Mouse (Mus musculus): ENCODE measurements around the gene Olfr1443. TPM values are rescaled to one million over a fixed set of nuclear protein-coding genes. Genes with fewer than 3 reads are reported as not detected.
"Not testable (repeated sequence)": the region's sequence is repeated elsewhere in the genome, so short reads cannot be mapped to it uniquely, and the experiment has no call there.

Gene Olfr1443
- polyA plus RNA-seq, 1 experiment from 2014 or later, result not detected

- not testable (repeated sequence) for H3K4me3 ChIP-seq (replicated peaks; ENCODE audit: low read length); ATAC-seq (ENCODE audit: low FRiP score); H3K27me3 ChIP-seq (ENCODE audit: control insufficient read depth, insufficient read depth, low read length); H3K4me1 ChIP-seq (replicated peaks; ENCODE audit: control insufficient read depth, insufficient read depth, low read length); H3K36me3 ChIP-seq (replicated peaks; ENCODE audit: control insufficient read depth, insufficient read depth); DNase-seq (ENCODE audit: low spot score); H3K9ac ChIP-seq; H3K27ac ChIP-seq; H3K9me3 ChIP-seq (ENCODE audit: control insufficient read depth, low read length); H3K4me2 ChIP-seq (replicated peaks)
- 92% methylated on average over 7 of the region's 7 CpGs for WGBS
These were observed 43.7 kb downstream of the Olfr1443 start for GRCm38 (mm10) chr19:12721596-12721995.

- WGBS, result 78% methylated on average over 2 of the region's 3 CpGs
These were observed 44.4 kb downstream of the Olfr1443 start for GRCm38 (mm10) chr19:12722308-12722707.

GRCm38 (mm10) chr19:12725851-12726250 is 47.9 kb downstream of the Olfr1443 start:
- ATAC-seq (ENCODE audit: low FRiP score) (no peak), DNase-seq (ENCODE audit: low spot score) (no peak)
- H3K9ac ChIP-seq, result no peak overlapping the region
- H3K27me3 ChIP-seq (ENCODE audit: control insufficient read depth, insufficient read depth, low read length), result no peaks in the 10 kb centered on the region
- no peaks in the 10 kb centered on the region for H3K36me3 ChIP-seq (replicated peaks; ENCODE audit: control insufficient read depth, insufficient read depth)
- no peak overlapping the region for H3K27ac ChIP-seq
- H3K9me3 ChIP-seq (ENCODE audit: control insufficient read depth, low read length), result no peaks in the 10 kb centered on the region
- WGBS, result 79% methylated on average over 1 of the region's 1 CpGs
- no peak overlapping the region for H3K4me2 ChIP-seq (replicated peaks)
- no peaks in the 10 kb centered on the region for H3K4me1 ChIP-seq (replicated peaks; ENCODE audit: control insufficient read depth, insufficient read depth, low read length)
- H3K4me3 ChIP-seq (replicated peaks; ENCODE audit: low read length), result no peak overlapping the region

More at GRCm38 (mm10) chr19:12722308-12722707, 44.4 kb downstream of the Olfr1443 start:
- no peaks in the 10 kb centered on the region for H3K36me3 ChIP-seq (replicated peaks; ENCODE audit: control insufficient read depth, insufficient read depth)
- no peak overlapping the region for H3K27ac ChIP-seq
- DNase-seq (ENCODE audit: low spot score), result no peak
- ATAC-seq (ENCODE audit: low FRiP score), result no peak
- H3K4me3 ChIP-seq (replicated peaks; ENCODE audit: low read length), result no peak overlapping the region
- H3K9me3 ChIP-seq (ENCODE audit: control insufficient read depth, low read length), result no peaks in the 10 kb centered on the region
- no peaks in the 10 kb centered on the region for H3K4me1 ChIP-seq (replicated peaks; ENCODE audit: control insufficient read depth, insufficient read depth, low read length)
- no peak overlapping the region for H3K9ac ChIP-seq
- no peaks in the 10 kb centered on the region for H3K27me3 ChIP-seq (ENCODE audit: control insufficient read depth, insufficient read depth, low read length)
- H3K4me2 ChIP-seq (replicated peaks), result no peak overlapping the region

GRCm38 (mm10) chr19:12731036-12731435 is 53.1 kb downstream of the Olfr1443 start:
- whole genome bisulfite sequencing, result 44% methylated on average over 1 of the region's 1 CpGs
- H3K36me3 ChIP-seq (replicated peaks; ENCODE audit: control insufficient read depth, insufficient read depth), result no peaks in the 10 kb centered on the region
- no peak for DNase-seq (ENCODE audit: low spot score)
- H3K27me3 ChIP-seq (ENCODE audit: control insufficient read depth, insufficient read depth, low read length), result no peaks in the 10 kb centered on the region
- H3K4me1 ChIP-seq (replicated peaks; ENCODE audit: control insufficient read depth, insufficient read depth, low read length), result no peaks in the 10 kb centered on the region
- no peak overlapping the region for H3K27ac ChIP-seq
- H3K9ac ChIP-seq, result no peak overlapping the region
- no peak for ATAC-seq (ENCODE audit: low FRiP score)
- H3K9me3 ChIP-seq (ENCODE audit: control insufficient read depth, low read length), result no peaks in the 10 kb centered on the region
- H3K4me3 ChIP-seq (replicated peaks; ENCODE audit: low read length), result no peak overlapping the region
- no peak overlapping the region for H3K4me2 ChIP-seq (replicated peaks)

GRCm38 (mm10) chr19:12731950-12732349 is 54.0 kb downstream of the Olfr1443 start:
- Histone ChIP-seq H3K4me1 (replicated peaks; ENCODE audit: control insufficient read depth, insufficient read depth, low read length) (no peaks in the 10 kb centered on the region), H3K4me2 (replicated peaks) (no peak overlapping the region), H3K36me3 (replicated peaks; ENCODE audit: control insufficient read depth, insufficient read depth) (no peaks in the 10 kb centered on the region), H3K27me3 (ENCODE audit: control insufficient read depth, insufficient read depth, low read length) (no peaks in the 10 kb centered on the region), H3K9ac (no peak overlapping the region), H3K9me3 (ENCODE audit: control insufficient read depth, low read length) (no peaks in the 10 kb centered on the region), H3K4me3 (replicated peaks; ENCODE audit: low read length) (no peak overlapping the region), H3K27ac (no peak overlapping the region)
- 93% methylated on average over 2 of the region's 2 CpGs for WGBS
- no peak for DNase-seq (ENCODE audit: low spot score)
- ATAC-seq (ENCODE audit: low FRiP score), result no peak

Other genes with a start within 250 kb of the Olfr1443 start
- gene Mpeg1, start 217.3 kb upstream of the Olfr1443 start, polyA plus RNA-seq (2014; fragmentation: Nextera tagmentation; extraction: Ambion mirVana), result 0.91 and 1.3 TPM in 2 replicates
- gene Dtx4, start 176.7 kb upstream of the Olfr1443 start, polyA plus RNA-seq (2014; fragmentation: Nextera tagmentation; extraction: Ambion mirVana), result 44.1 and 50.6 TPM in 2 replicates
- 7.1 and 7.5 TPM in 2 replicates for gene Fam111a, start 132.4 kb upstream of the Olfr1443 start, polyA plus RNA-seq (2014; fragmentation: Nextera tagmentation; extraction: Ambion mirVana)
- not detected in 2 replicates for gene Gm4952, start 78.1 kb upstream of the Olfr1443 start, polyA plus RNA-seq (2014; fragmentation: Nextera tagmentation; extraction: Ambion mirVana)
- not detected in 2 replicates for gene Glyat, start 44.8 kb upstream of the Olfr1443 start, polyA plus RNA-seq (2014; fragmentation: Nextera tagmentation; extraction: Ambion mirVana)
- not detected in 2 replicates for gene Olfr1442, start 7.7 kb upstream of the Olfr1443 start, polyA plus RNA-seq (2014; fragmentation: Nextera tagmentation; extraction: Ambion mirVana)
- gene Keg1, start 17.7 kb downstream of the Olfr1443 start, polyA plus RNA-seq (2014; fragmentation: Nextera tagmentation; extraction: Ambion mirVana), result not detected in 2 replicates
- gene Cntf, start 87.5 kb downstream of the Olfr1443 start, polyA plus RNA-seq (2014; fragmentation: Nextera tagmentation; extraction: Ambion mirVana), result 0.39 TPM in 1 of 2 replicates, not detected in the other
- 8.5 and 9.6 TPM in 2 replicates for gene Zfp91, start 118.0 kb downstream of the Olfr1443 start, polyA plus RNA-seq (2014; fragmentation: Nextera tagmentation; extraction: Ambion mirVana)
- gene Lpxn, start 118.1 kb downstream of the Olfr1443 start, polyA plus RNA-seq (2014; fragmentation: Nextera tagmentation; extraction: Ambion mirVana), result 0.83 and 1.1 TPM in 2 replicates
- gene Gm5244, start 168.6 kb downstream of the Olfr1443 start, polyA plus RNA-seq (2014; fragmentation: Nextera tagmentation; extraction: Ambion mirVana), result not detected in 2 replicates
- gene Olfr1444, start 179.2 kb downstream of the Olfr1443 start, polyA plus RNA-seq (2014; fragmentation: Nextera tagmentation; extraction: Ambion mirVana), result not detected in 2 replicates
- not detected in 2 replicates for gene Olfr1445, start 205.7 kb downstream of the Olfr1443 start, polyA plus RNA-seq (2014; fragmentation: Nextera tagmentation; extraction: Ambion mirVana)
- not detected in 2 replicates for gene Olfr1446, start 215.4 kb downstream of the Olfr1443 start, polyA plus RNA-seq (2014; fragmentation: Nextera tagmentation; extraction: Ambion mirVana)
- gene Olfr1447, start 225.6 kb downstream of the Olfr1443 start, polyA plus RNA-seq (2014; fragmentation: Nextera tagmentation; extraction: Ambion mirVana), result not detected in 2 replicates
- gene Olfr1448, start 246.3 kb downstream of the Olfr1443 start, polyA plus RNA-seq (2014; fragmentation: Nextera tagmentation; extraction: Ambion mirVana), result not detected in 2 replicates